Mouse (Mus musculus) heart, embryonic 15.5 days (tissue): ENCODE measurements around the gene Mr1. TPM values are rescaled to one million over a fixed set of nuclear protein-coding genes. Genes with fewer than 3 reads are reported as not detected.
A peak's percentile ranks its signal among the peaks of the same experiment; 100 is the strongest.

ENCODE experiments used
- ATAC-seq: fragments of 200-750 bp; cut with Nextera tagmentation; replicated peaks from 2 replicates; pipeline ENCODE4 v1.8.0; 2017; ENCODE audit warnings: low read depth, moderate TSS enrichment; ENCODE audit not compliant: insufficient number of reproducible peaks, insufficient read depth, low FRiP score
- H3K27ac ChIP-seq: fragments of 300-500 bp; sonication (generic); 2 replicates; pipeline ENCODE4 v1.5.1; 2015; ENCODE audit warnings: mild to moderate bottlenecking, inconsistent platforms
- H3K27me3 ChIP-seq: fragments of 300-500 bp; sonication (generic); 2 replicates; pipeline ENCODE4 v1.6.1; 2015; ENCODE audit warnings: inconsistent platforms
- H3K36me3 ChIP-seq: fragments of 300-500 bp; sonication (generic); 2 replicates; pipeline ENCODE4 v1.6.1; 2015; ENCODE audit warnings: mild to moderate bottlenecking, inconsistent platforms
- H3K4me1 ChIP-seq: fragments of 300-500 bp; sonication (generic); replicated peaks from 2 replicates; pipeline ENCODE4 v1.6.1; 2015; ENCODE audit warnings: inconsistent platforms
- H3K4me2 ChIP-seq: fragments of 300-500 bp; sonication (generic); 2 replicates; pipeline ENCODE4 v1.6.1; 2015; ENCODE audit warnings: inconsistent platforms, mild to moderate bottlenecking, moderate library complexity
- H3K4me3 ChIP-seq: fragments of 300-500 bp; sonication (generic); 2 replicates; pipeline ENCODE4 v1.5.1; 2015; ENCODE audit warnings: mild to moderate bottlenecking, inconsistent platforms
- H3K9ac ChIP-seq: fragments of 300-500 bp; sonication (generic); 2 replicates; pipeline ENCODE4 v1.6.1; 2015; ENCODE audit warnings: mild to moderate bottlenecking, inconsistent platforms
- H3K9me3 ChIP-seq: fragments of 300-500 bp; sonication (generic); replicated peaks from 2 replicates; pipeline ENCODE4 v1.6.1; 2016; ENCODE audit warnings: inconsistent platforms
- WGBS: fragments of 180-500 bp; shearing (Covaris S2); methylation state at CpG from one replicate; pipeline ENCODE4 v1.1.7; 2015; ENCODE audit warnings: mixed read lengths; 5-methylcytosine and 5-hydroxymethylcytosine counted together
- polyA plus RNA-seq: library from polyadenylated mRNA; unstranded; fragments of >200 nt; fragmentation: Nextera tagmentation; extraction: Ambion mirVana; gene quantifications from 2 replicates; pipeline ENCODE4 v1.2.1, GENCODE M21; 2015

The Mr1 gene
- polyA plus RNA-seq, 1 experiment from 2014 or later = 6.6 TPM

DNA sequence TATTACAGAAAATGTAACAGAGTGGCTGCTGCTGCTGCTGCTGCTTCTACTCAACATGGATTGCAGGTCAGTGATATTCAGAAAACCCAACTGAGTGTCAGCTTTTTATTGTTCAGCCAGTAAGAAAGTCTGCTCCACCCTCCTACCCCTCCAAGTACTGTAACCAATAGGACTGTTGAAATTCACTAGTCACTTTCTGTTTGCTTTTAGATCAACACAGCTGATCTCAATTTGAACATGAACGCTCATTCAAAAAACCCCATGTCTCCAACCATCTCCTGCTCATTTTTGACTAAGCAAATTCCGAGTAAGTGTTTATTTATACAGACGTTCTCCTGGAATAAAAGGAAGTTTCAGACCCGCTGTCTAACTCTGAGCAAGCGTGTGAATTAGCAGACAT, 38.8 kb downstream of the Mr1 start:
- Histone ChIP-seq H3K4me2 (no peak overlapping the region), H3K9me3 (no peaks in the 10 kb centered on the region), H3K4me1 (peaks cover 29% of the 10 kb centered on the region), H3K4me3 (no peak overlapping the region), H3K9ac (no peak overlapping the region), H3K27ac (no peak overlapping the region), H3K36me3 (no peaks in the 10 kb centered on the region), H3K27me3 (no peaks in the 10 kb centered on the region)
- WGBS = 44% methylated on average over 5 of the region's 5 CpGs
- ATAC-seq = no peak

DNA sequence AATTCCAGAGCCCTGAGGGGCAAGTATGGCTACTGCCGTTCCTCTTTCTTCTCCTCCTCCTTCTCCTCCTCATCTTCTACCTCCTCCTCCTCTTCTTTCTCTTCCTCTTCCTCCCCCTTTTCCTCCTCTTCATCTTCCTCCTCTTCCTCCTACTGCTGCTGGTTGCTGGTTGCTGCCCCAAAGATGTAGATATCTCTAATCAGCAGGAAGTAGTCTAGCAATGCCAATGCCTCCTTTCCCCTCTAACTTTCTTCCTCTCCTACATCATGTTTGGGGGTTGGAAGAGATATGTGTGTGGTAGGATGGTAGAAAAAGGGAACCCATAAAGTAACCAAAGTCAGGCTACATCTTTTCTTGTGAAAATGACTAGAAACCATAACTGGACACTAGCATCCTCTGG, 40.3 kb downstream of the Mr1 start:
- Histone ChIP-seq H3K27me3 (no peaks in the 10 kb centered on the region), H3K36me3 (no peaks in the 10 kb centered on the region), H3K9me3 (no peaks in the 10 kb centered on the region), H3K4me1 (peaks cover 24% of the 10 kb centered on the region), H3K27ac (no peak overlapping the region), H3K4me3 (no peak overlapping the region), H3K4me2 (no peak overlapping the region), H3K9ac (no peak overlapping the region)
- ATAC-seq = no peak
- 77% methylated on average over 1 of the region's 1 CpGs for WGBS

DNA sequence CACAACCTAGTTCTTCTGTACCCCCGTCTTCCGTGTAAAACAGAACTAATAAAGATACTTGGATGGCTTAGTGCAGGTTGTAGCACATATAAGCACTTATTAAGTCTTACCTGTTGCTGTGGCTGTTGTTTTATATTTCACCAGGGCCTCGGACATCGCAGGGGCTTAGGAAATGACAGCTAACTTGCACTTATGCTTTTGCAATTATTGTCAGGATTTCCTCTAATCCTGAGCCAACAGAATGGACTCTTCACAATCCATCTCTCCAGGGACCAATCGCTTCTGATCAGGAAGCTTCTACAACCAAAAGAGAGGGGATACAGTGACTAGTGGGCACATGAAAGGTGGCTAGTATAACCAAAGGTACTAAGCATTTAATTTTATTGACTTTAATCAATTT, 42.6 kb downstream of the Mr1 start:
- H3K36me3 ChIP-seq = no peaks in the 10 kb centered on the region
- no peaks in the 10 kb centered on the region for H3K27me3 ChIP-seq
- ATAC-seq = no peak
- peaks cover 11% of the 10 kb centered on the region for H3K4me1 ChIP-seq
- H3K9me3 ChIP-seq = no peaks in the 10 kb centered on the region
- whole genome bisulfite sequencing = 85% methylated on average over 5 of the region's 5 CpGs
- no peak overlapping the region for H3K4me3 ChIP-seq
- no peak overlapping the region for H3K9ac ChIP-seq
- H3K4me2 ChIP-seq = no peak overlapping the region
- H3K27ac ChIP-seq = no peak overlapping the region

DNA sequence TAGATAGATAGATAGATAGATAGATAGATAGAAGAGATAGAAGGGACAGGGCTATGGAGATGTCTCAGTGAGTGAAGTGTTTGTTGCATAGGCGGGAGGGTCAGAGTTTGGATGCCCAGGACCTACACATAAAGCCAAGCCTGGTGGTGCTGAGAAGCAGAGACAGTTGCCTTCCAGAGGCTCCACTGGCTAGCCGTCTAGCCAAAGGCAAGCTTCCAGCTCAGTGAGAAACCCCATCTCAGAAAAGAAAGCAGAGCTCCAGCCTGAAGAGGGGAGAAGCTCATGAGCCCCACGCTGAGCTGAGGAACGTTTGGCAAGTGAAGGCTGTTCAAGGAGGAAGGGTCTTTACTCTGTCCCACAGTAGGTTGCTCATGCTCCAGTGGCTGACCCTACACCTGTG, 44.0 kb downstream of the Mr1 start:
- ATAC-seq = no peak
- H3K27me3 ChIP-seq = no peaks in the 10 kb centered on the region
- H3K4me3 ChIP-seq = no peak overlapping the region
- no peak overlapping the region for H3K27ac ChIP-seq
- peaks cover 4% of the 10 kb centered on the region for H3K4me1 ChIP-seq
- no peaks in the 10 kb centered on the region for H3K9me3 ChIP-seq
- no peak overlapping the region for H3K4me2 ChIP-seq
- H3K36me3 ChIP-seq = no peaks in the 10 kb centered on the region
- no peak overlapping the region for H3K9ac ChIP-seq
- WGBS = 67% methylated on average over 4 of the region's 4 CpGs

DNA sequence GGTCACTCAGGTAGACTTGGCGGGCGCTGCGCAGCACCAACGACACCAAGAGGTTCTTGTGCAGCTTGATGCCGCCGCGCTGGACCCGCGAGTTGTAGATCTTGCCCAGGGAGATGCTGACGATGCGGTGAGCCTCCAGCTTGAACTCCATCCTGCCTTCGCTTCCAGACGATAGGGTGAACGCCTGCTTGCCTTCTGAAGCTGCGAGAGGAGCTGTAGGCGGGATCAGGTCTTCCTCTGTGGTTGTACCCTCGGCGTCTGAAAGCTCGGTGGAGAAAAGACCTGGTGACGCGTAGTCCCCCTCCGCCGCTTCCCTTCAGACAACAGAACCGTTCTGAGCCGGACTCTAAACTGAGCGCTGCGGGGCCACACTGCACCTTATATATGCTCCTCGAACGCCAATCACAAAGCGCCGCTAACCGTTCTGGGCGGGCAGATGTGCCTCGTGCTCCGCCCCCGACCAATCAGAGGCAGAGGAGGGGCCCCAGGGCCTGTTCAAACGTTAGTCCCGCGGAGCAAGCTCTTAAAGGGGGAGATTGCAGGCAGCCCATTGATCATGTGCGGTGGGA, 47.2 kb downstream of the Mr1 start, which contains the start of gene Ier5:
Gene Ier5 (minus strand): TSS at position 357 of the 569 bp plus-strand sequence.
- Histone ChIP-seq H3K9me3 (no peaks in the 10 kb centered on the region), H3K36me3 (no peaks in the 10 kb centered on the region), H3K27me3 (no peaks in the 10 kb centered on the region), H3K4me1 (peaks cover 26% of the 10 kb centered on the region), H3K9ac (peak within 1 kb of the TSS; percentile 99), H3K27ac (peak within 1 kb of the TSS; percentile 89), H3K4me3 (peak within 1 kb of the TSS; percentile 94), H3K4me2 (peak within 1 kb of the TSS; percentile 76)
- under 1% methylated on average over 40 of the region's 40 CpGs for WGBS
- peak; percentile 95 for ATAC-seq

DNA sequence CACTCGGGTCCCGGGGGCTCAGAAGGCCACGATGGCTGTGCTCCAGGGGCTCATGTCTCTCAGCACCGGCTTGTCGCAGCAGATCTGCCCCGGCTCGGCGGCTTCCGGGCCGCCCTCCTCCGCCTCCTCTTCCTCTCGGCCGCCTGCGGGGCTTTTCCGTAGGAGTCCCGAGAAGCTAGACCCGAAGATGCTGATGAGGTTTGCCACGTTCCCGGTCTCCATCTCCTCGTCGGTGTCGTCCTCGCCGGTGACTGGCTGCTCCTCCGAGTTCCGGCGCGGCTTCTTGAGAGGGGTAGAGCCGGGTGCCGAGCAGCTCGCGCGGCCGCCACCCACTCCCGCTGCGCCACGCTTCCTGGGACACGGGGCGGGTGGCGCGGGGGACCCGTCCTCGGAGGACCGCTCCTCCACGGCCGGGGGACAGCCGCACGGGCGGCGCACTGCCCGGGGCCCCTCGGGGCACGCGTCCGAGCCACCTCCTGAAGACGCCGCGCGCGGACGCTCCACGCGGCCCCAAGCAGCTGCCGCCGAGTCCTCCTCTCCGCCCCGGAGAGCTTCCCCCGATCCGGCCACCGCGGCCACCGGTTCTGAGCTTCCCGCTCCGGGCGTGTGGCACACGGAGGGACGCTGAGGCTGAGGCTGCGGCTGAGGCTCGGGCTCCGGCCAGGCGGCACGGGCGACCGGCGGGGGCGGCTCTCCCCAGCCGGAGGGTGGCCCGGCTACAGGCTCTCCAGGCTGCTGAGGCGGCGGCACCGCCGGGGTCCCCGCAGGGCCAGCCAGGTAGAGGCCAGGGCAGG, 47.9 kb downstream of the Mr1 start:
- peak overlapping the region; percentile 99 for H3K9ac ChIP-seq
- ATAC-seq = peak; percentile 40
- H3K4me2 ChIP-seq = peak overlapping the region; percentile 76
- no peaks in the 10 kb centered on the region for H3K9me3 ChIP-seq
- no peaks in the 10 kb centered on the region for H3K27me3 ChIP-seq
- under 1% methylated on average over 84 of the region's 93 CpGs for WGBS
- peak overlapping the region; percentile 94 for H3K4me3 ChIP-seq
- peaks cover 33% of the 10 kb centered on the region for H3K4me1 ChIP-seq
- peak overlapping the region; percentile 89 for H3K27ac ChIP-seq
- no peaks in the 10 kb centered on the region for H3K36me3 ChIP-seq

DNA sequence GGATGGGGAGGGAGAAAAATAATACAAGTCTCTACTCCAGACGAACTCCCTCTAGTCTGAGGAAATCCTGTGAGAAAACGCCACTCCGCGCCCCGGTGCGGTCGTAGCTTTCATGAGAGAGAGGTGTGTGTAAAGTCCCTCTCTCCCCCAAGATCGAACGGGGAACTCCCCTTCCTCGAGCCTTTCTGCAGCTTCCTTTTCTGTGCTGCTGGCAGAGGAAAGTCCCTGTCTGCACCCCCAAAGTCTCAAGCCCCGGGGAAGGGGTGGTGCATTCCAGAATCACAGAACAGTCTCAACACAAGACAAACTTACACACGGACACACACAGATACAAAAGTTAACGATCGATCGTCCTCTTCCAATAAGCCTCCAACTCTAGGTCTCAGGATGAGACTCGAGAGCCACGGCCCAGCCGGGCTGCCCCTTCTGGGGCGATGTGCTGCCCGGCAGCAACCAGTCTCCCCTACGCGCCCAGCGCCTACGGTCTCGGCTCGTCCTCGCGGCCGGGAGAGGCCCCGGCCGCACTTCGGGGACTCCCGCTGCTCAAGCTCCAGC, 48.6 kb downstream of the Mr1 start:
- H3K27me3 ChIP-seq = no peaks in the 10 kb centered on the region
- peak overlapping the region; percentile 89 for H3K27ac ChIP-seq
- H3K9me3 ChIP-seq = no peaks in the 10 kb centered on the region
- peaks cover 39% of the 10 kb centered on the region for H3K4me1 ChIP-seq
- WGBS = under 1% methylated on average over 33 of the region's 33 CpGs
- H3K9ac ChIP-seq = peak overlapping the region; percentile 99
- ATAC-seq = 0 out of 2 replicates have a peak, but pooled peaks have one; percentile 6
- peak overlapping the region; percentile 94 for H3K4me3 ChIP-seq
- peak overlapping the region; percentile 76 for H3K4me2 ChIP-seq
- no peaks in the 10 kb centered on the region for H3K36me3 ChIP-seq

DNA sequence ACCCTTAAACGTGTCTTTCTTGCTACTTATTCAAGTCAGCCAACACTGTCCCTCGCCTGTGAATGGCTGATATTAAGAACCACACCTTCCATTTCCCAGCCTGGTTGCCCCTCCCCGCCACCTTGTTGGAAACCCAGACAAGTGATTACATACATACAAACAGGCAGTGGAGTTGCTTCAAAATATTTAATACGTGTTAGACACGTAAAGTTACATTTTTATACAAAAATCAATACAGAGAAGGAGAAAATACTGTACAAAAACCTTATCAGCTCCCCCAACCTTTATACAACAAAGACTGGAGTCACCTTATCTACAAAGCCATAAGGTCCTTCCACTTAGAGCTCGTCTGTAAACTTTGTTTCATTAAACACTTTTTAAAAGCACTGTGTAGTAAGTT, 49.3 kb downstream of the Mr1 start:
- peaks cover 46% of the 10 kb centered on the region for H3K4me1 ChIP-seq
- WGBS = 12% methylated on average over 6 of the region's 6 CpGs
- H3K9me3 ChIP-seq = no peaks in the 10 kb centered on the region
- ATAC-seq = no peak
- H3K4me2 ChIP-seq = peak overlapping the region; percentile 76
- peak overlapping the region; percentile 99 for H3K9ac ChIP-seq
- no peaks in the 10 kb centered on the region for H3K36me3 ChIP-seq
- no peaks in the 10 kb centered on the region for H3K27me3 ChIP-seq
- H3K4me3 ChIP-seq = peak overlapping the region; percentile 94
- H3K27ac ChIP-seq = peak overlapping the region; percentile 89

DNA sequence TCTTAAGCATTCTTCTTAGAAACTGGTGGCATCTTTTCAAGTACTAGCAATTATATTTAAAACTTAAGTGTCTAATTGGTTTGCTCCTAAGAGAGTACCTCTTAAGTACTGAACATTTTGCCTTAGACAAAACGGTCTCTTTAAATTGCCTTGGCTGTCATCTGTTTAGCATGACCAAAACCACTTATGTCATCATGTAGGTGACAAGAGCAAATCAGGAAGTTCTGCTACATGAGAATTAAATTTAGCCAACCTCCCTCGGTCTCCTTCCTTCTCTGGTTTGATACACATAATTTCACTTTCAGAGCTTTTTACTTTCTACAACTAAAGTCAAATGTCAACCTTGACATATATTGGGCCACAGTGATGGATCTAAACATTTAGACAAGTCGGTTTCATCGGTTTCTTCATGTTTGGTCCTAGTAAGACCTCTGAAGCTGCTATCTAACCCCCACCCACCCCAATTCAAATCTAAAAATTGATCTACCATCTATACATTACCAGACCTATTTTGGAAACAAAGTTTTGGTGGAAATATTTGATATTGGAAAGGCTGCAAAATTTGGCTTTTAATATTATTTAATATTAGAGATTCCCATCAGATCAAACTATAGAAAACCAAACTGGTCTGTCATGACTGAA, 49.9 kb downstream of the Mr1 start:
- 46% methylated on average over 4 of the region's 4 CpGs for WGBS
- Histone ChIP-seq H3K4me2 (peak overlapping the region; percentile 76), H3K9ac (peak overlapping the region; percentile 99; the same call in 1 of the 2 replicates), H3K4me1 (peaks cover 52% of the 10 kb centered on the region), H3K36me3 (no peaks in the 10 kb centered on the region), H3K4me3 (peak overlapping the region; percentile 94), H3K27me3 (no peaks in the 10 kb centered on the region), H3K27ac (0 out of 2 replicates have a peak overlapping the region, but pooled peaks have one; percentile 12), H3K9me3 (no peaks in the 10 kb centered on the region)
- ATAC-seq = no peak

DNA sequence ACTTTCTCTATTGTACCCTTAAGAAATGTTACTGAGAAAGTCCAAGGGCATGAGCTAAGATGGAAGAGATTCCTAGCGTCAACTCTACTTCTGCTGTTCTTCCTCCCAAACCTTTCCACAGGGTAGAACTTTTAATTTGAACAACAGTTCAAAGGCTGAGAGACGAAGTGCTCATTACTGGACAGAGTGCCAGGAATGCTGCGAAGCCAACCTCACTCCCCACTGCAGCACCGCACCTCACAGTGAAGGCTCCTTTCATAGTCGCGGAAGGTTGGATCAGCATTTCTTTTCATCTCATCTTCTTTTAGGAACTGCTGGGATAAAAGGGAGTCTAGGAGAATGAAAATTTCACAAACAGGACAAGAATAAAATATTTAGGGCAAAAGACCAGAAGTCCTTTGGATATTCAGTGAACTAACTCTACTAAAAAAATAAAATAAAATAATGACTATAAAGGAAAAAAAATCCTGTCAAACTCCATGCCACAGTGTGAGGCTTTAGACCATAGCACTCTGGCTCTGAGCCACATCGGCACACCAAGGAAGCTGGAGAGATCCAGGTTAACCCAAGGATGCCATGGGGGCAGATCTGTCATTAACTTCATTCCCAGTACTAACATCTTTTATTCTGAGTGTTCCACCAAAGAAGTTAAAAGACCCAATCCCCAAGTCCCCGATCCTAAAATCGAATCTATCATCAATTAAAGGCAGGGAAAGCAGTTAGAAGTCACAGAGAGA, 52.5 kb downstream of the Mr1 start:
- Histone ChIP-seq H3K9me3 (no peaks in the 10 kb centered on the region), H3K27me3 (no peaks in the 10 kb centered on the region), H3K36me3 (no peaks in the 10 kb centered on the region), H3K9ac (no peak overlapping the region), H3K4me3 (no peak overlapping the region), H3K27ac (peak overlapping the region; percentile 92), H3K4me2 (peak overlapping the region; percentile 42), H3K4me1 (peaks cover 62% of the 10 kb centered on the region)
- ATAC-seq = no peak
- 47% methylated on average over 9 of the region's 9 CpGs for WGBS
